Mouse (Mus musculus): ENCODE measurements around the gene Mosmo. TPM values are rescaled to one million over a fixed set of nuclear protein-coding genes. Genes with fewer than 3 reads are reported as not detected.

The Mosmo gene
- 14.7 and 17.8 TPM in 2 replicates for polyA plus RNA-seq (2014; fragmentation: Nextera tagmentation; extraction: Ambion mirVana)

DNA sequence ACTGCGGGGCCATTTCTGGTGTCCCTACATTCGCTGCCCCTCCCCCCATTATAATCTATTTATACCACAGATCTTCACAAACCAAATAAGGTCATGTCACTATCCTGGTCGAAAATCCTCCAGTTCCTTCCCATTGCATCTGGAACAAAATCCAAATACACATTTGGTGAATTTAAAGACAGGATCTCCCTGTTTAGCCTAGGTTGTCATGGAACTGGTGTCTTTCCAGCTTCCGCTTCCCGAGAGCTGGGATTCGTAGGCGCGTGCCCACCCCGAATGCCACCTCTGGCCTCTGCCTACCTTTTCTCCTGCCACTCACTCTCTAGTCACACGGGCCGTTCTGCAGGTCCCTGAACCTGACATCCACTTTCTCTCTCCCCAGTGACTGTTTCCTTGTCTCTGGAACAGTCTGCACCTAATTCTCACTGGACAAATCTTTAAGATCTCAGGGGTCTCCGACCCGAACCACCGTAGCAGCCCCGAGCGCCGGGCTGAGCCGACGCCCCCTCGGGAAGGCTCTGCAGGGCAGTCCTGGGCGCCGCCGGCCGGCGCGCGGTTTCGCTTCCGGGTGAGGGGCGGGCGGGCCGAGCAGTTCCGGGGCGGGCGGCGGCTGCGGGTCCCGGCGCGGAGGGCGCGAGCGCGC is at the start of gene Mosmo:
Gene Mosmo, plus strand, starts transcription at position 618 of the 643 bp plus-strand sequence.
- peak within 1 kb of the TSS; percentile 67 for H3K27ac ChIP-seq (replicated peaks; ENCODE audit: low read depth, low read length)
- H3K27me3 ChIP-seq (ENCODE audit: control insufficient read depth, insufficient read depth, low read length): no peaks in the 10 kb centered on the region
- under 1% methylated on average over 36 of the region's 44 CpGs for WGBS
- H3K4me3 ChIP-seq (ENCODE audit: low read depth, low read length): peak within 1 kb of the TSS; percentile 91
- no peaks in the 10 kb centered on the region; the same call in 1 of the 2 replicates for H3K4me1 ChIP-seq (ENCODE audit: control insufficient read depth, insufficient read depth, low read length)
- DNase-seq (ENCODE audit: low spot score): peak; percentile 84
- peak; percentile 95 for ATAC-seq (replicated peaks; ENCODE audit: insufficient number of reproducible peaks, low FRiP score, low TSS enrichment, low read depth)
- H3K9me3 ChIP-seq (replicated peaks; ENCODE audit: control insufficient read depth, low read length): no peaks in the 10 kb centered on the region
- peak within 1 kb of the TSS; percentile 56 for H3K4me2 ChIP-seq (ENCODE audit: low read depth, low read length)
- H3K9ac ChIP-seq (replicated peaks; ENCODE audit: low read length): peak within 1 kb of the TSS; percentile 94
- no peaks in the 10 kb centered on the region for H3K36me3 ChIP-seq (replicated peaks; ENCODE audit: control insufficient read depth, insufficient read depth, low read depth, low read length)

DNA sequence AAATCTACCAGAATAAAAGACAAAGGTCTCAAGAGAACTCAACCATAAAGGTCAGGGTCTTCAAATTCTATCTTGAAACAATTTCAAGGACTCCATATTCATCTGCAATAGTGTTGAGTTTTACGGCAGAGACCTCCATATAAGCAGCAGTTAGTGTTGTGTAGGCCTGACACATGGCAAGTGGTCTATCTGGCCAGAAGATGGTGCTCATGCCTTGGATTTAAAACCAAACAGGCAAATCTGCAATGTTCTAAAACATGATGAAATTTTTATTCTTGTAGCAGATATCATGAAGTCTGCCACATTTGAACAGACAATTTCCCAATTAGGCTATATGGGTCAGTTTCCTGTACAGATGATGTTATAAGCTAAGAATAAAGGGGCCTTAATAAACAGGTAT is 44.9 kb upstream of the Mosmo start:
- H3K4me3 ChIP-seq (ENCODE audit: low read depth, low read length): no peak overlapping the region
- H3K9me3 ChIP-seq (replicated peaks; ENCODE audit: control insufficient read depth, low read length): no peaks in the 10 kb centered on the region
- no peak overlapping the region for H3K9ac ChIP-seq (replicated peaks; ENCODE audit: low read length)
- H3K4me1 ChIP-seq (ENCODE audit: control insufficient read depth, insufficient read depth, low read length): no peaks in the 10 kb centered on the region
- H3K4me2 ChIP-seq (ENCODE audit: low read depth, low read length): no peak overlapping the region
- WGBS: 73% methylated on average over 1 of the region's 1 CpGs
- no peaks in the 10 kb centered on the region for H3K36me3 ChIP-seq (replicated peaks; ENCODE audit: control insufficient read depth, insufficient read depth, low read depth, low read length)
- H3K27me3 ChIP-seq (ENCODE audit: control insufficient read depth, insufficient read depth, low read length): no peaks in the 10 kb centered on the region
- H3K27ac ChIP-seq (replicated peaks; ENCODE audit: low read depth, low read length): no peak overlapping the region
- DNase-seq (ENCODE audit: low spot score): peak; percentile 4
- no peak for ATAC-seq (replicated peaks; ENCODE audit: insufficient number of reproducible peaks, low FRiP score, low TSS enrichment, low read depth)

DNA sequence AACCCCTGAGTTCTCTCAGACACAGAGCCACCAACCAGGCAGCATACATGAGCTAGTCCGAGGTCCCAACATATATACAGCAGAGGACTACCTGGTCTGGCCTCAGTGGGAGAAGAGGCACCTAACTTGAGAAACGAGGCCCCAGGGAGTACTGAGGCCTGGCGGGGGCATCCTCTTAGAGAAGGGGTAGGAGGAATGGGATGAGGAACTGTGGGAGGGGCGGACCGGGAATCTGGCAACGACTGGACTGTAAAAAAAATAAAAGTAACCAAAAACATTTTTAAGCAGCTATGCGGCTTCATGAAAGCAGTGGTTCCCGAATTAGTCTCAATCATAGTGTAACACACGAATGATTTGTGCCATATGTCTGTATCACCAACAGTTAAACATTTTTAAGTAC is 43.1 kb upstream of the Mosmo start:
- H3K9me3 ChIP-seq (replicated peaks; ENCODE audit: control insufficient read depth, low read length): no peaks in the 10 kb centered on the region
- H3K9ac ChIP-seq (replicated peaks; ENCODE audit: low read length): peak overlapping the region; percentile 96
- 6% methylated on average over 9 of the region's 9 CpGs for WGBS
- H3K27ac ChIP-seq (replicated peaks; ENCODE audit: low read depth, low read length): peak overlapping the region; percentile 90; the same call in 1 of the 2 replicates
- H3K27me3 ChIP-seq (ENCODE audit: control insufficient read depth, insufficient read depth, low read length): no peaks in the 10 kb centered on the region
- peak overlapping the region; percentile 94 for H3K4me3 ChIP-seq (ENCODE audit: low read depth, low read length)
- ATAC-seq (replicated peaks; ENCODE audit: insufficient number of reproducible peaks, low FRiP score, low TSS enrichment, low read depth) (0 out of 2 replicates have a peak, but pooled peaks have one; percentile 0), DNase-seq (ENCODE audit: low spot score) (peak; percentile 15)
- no peaks in the 10 kb centered on the region for H3K4me1 ChIP-seq (ENCODE audit: control insufficient read depth, insufficient read depth, low read length)
- 0 out of 2 replicates have a peak, but pooled peaks cover 3% of the 10 kb centered on the region for H3K36me3 ChIP-seq (replicated peaks; ENCODE audit: control insufficient read depth, insufficient read depth, low read depth, low read length)
- peak overlapping the region; percentile 48 for H3K4me2 ChIP-seq (ENCODE audit: low read depth, low read length)

DNA sequence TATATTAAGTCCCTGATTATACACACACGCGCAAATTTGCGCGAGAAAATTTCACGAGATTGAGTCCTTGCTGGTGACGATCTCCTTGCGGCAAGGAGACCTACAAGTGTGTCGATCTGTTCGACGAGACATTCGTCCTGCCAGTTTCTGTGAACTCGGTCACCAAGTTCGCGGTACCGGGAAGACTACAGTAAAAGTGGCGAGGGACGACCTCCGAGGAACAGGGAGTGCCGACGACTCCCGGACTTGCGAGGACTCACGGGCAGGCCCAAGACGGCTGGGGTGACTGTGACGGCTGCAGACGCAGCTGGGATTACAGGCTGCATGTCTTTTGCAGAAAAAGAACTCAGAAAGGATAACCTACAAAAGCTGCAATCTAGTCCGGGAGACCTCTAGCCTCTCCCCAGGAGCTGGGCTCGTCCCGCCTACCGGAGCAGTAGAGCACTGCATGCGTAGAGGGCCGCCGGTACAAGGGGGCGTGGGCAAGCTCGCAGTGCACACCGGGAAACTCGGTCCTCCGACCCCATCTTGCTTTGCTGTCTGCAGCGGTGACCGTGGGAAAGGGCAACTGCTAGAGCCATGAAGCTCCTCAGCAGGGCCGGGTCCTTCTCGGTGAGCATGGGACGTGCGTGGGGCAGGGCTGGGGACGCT is 42.6 kb upstream of the Mosmo start, which contains the start of gene Uqcrc2:
Gene Uqcrc2, plus strand, starts transcription at position 466 of the 651 bp plus-strand sequence.
- H3K27ac ChIP-seq (replicated peaks; ENCODE audit: low read depth, low read length): peak within 1 kb of the TSS; percentile 90
- H3K4me2 ChIP-seq (ENCODE audit: low read depth, low read length): peak within 1 kb of the TSS; percentile 57
- peak; percentile 93 for DNase-seq (ENCODE audit: low spot score)
- WGBS: 0% methylated on average over 45 of the region's 45 CpGs
- no peaks in the 10 kb centered on the region for H3K4me1 ChIP-seq (ENCODE audit: control insufficient read depth, insufficient read depth, low read length)
- peak; percentile 99 for ATAC-seq (replicated peaks; ENCODE audit: insufficient number of reproducible peaks, low FRiP score, low TSS enrichment, low read depth)
- H3K9ac ChIP-seq (replicated peaks; ENCODE audit: low read length): peak within 1 kb of the TSS; percentile 96
- H3K36me3 ChIP-seq (replicated peaks; ENCODE audit: control insufficient read depth, insufficient read depth, low read depth, low read length): 0 out of 2 replicates have a peak, but pooled peaks cover 3% of the 10 kb centered on the region
- H3K27me3 ChIP-seq (ENCODE audit: control insufficient read depth, insufficient read depth, low read length): no peaks in the 10 kb centered on the region
- peak within 1 kb of the TSS; percentile 94 for H3K4me3 ChIP-seq (ENCODE audit: low read depth, low read length)
- no peaks in the 10 kb centered on the region for H3K9me3 ChIP-seq (replicated peaks; ENCODE audit: control insufficient read depth, low read length)

DNA sequence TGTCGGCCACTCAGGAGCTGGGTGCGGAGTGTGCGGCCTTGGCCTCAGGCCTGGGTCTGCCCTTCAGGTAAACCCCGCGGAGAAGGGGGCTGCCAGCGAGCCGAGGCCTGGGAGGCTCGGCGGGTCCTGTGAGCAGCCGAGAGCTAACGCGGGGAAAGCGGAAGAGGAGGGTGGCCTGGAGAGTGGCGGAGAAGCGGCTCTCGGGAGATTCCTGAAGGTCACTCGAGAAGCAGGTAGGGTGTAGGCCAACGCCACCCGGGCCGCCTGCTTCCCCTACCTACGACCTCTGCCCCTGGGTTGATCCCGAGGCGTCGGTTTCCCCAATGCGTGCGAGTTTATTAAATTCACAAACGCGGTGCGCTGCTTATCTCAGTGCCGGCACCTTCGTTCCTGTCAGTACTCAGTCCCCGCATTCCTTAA is 42.0 kb upstream of the Mosmo start:
- H3K36me3 ChIP-seq (replicated peaks; ENCODE audit: control insufficient read depth, insufficient read depth, low read depth, low read length): peaks cover 3% of the 10 kb centered on the region; the same call in 1 of the 2 replicates
- H3K27ac ChIP-seq (replicated peaks; ENCODE audit: low read depth, low read length): peak overlapping the region; percentile 90
- H3K9ac ChIP-seq (replicated peaks; ENCODE audit: low read length): peak overlapping the region; percentile 96
- WGBS: 0% methylated on average over 32 of the region's 32 CpGs
- ATAC-seq (replicated peaks; ENCODE audit: insufficient number of reproducible peaks, low FRiP score, low TSS enrichment, low read depth) (no peak; the same call in 1 of the 2 replicates), DNase-seq (ENCODE audit: low spot score) (no peak)
- H3K4me3 ChIP-seq (ENCODE audit: low read depth, low read length): peak overlapping the region; percentile 94
- H3K27me3 ChIP-seq (ENCODE audit: control insufficient read depth, insufficient read depth, low read length): no peaks in the 10 kb centered on the region
- H3K4me2 ChIP-seq (ENCODE audit: low read depth, low read length): peak overlapping the region; percentile 57
- H3K4me1 ChIP-seq (ENCODE audit: control insufficient read depth, insufficient read depth, low read length): no peaks in the 10 kb centered on the region
- no peaks in the 10 kb centered on the region for H3K9me3 ChIP-seq (replicated peaks; ENCODE audit: control insufficient read depth, low read length)

DNA sequence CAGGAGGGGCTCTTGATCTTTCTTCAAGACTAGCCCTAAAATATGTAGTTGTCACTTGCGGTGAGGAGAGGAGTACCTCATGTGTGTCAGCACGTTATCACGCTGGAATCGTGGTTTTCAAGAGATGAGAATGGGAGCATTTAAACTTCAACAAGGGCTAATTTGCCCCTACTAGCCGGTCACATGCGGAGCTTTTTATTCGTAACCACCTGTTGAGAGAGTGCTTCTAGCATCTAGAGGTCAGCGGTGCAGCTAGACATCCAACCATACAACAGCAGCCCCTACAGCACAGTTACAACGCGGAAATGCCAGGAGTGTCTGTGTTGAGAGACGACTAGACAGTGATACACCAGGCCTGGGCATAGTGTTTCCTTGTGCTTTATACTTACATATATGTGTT is 41.6 kb upstream of the Mosmo start:
- Histone ChIP-seq H3K9ac (replicated peaks; ENCODE audit: low read length) (peak overlapping the region; percentile 96), H3K4me3 (ENCODE audit: low read depth, low read length) (peak overlapping the region; percentile 94), H3K27ac (replicated peaks; ENCODE audit: low read depth, low read length) (no peak overlapping the region), H3K4me2 (ENCODE audit: low read depth, low read length) (peak overlapping the region; percentile 57), H3K27me3 (ENCODE audit: control insufficient read depth, insufficient read depth, low read length) (no peaks in the 10 kb centered on the region), H3K36me3 (replicated peaks; ENCODE audit: control insufficient read depth, insufficient read depth, low read depth, low read length) (peaks cover 3% of the 10 kb centered on the region; the same call in 1 of the 2 replicates), H3K4me1 (ENCODE audit: control insufficient read depth, insufficient read depth, low read length) (no peaks in the 10 kb centered on the region), H3K9me3 (replicated peaks; ENCODE audit: control insufficient read depth, low read length) (no peaks in the 10 kb centered on the region)
- ATAC-seq (replicated peaks; ENCODE audit: insufficient number of reproducible peaks, low FRiP score, low TSS enrichment, low read depth) (no peak), DNase-seq (ENCODE audit: low spot score) (peak; percentile 15)
- 2% methylated on average over 11 of the region's 11 CpGs for WGBS

DNA sequence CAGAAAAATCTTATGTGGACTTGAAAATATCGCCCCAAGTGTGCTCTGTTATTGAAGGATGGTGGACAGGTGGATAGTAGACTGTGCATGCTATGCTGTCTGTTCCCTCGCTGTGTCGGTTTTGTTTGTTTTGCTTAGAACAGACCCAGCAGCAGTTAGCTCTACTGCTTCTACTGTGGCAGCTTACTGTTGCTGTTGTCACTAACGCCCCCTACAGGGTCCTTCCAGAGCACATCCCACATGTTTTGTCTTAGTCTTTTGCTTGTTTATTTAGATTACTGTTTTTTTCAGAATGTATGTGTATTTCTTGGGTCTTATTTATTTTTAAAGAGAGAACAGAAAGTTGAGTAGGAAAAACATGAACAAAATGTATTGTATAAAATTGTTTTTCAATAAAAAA is 34.2 kb upstream of the Mosmo start:
- Histone ChIP-seq H3K4me3 (ENCODE audit: low read depth, low read length) (no peak overlapping the region), H3K4me2 (ENCODE audit: low read depth, low read length) (no peak overlapping the region), H3K36me3 (replicated peaks; ENCODE audit: control insufficient read depth, insufficient read depth, low read depth, low read length) (peaks cover 5% of the 10 kb centered on the region), H3K27me3 (ENCODE audit: control insufficient read depth, insufficient read depth, low read length) (no peaks in the 10 kb centered on the region), H3K9ac (replicated peaks; ENCODE audit: low read length) (no peak overlapping the region), H3K4me1 (ENCODE audit: control insufficient read depth, insufficient read depth, low read length) (no peaks in the 10 kb centered on the region), H3K27ac (replicated peaks; ENCODE audit: low read depth, low read length) (no peak overlapping the region), H3K9me3 (replicated peaks; ENCODE audit: control insufficient read depth, low read length) (no peaks in the 10 kb centered on the region)
- ATAC-seq (replicated peaks; ENCODE audit: insufficient number of reproducible peaks, low FRiP score, low TSS enrichment, low read depth) (no peak), DNase-seq (ENCODE audit: low spot score) (no peak)
- 65% methylated on average over 4 of the region's 4 CpGs for WGBS

DNA sequence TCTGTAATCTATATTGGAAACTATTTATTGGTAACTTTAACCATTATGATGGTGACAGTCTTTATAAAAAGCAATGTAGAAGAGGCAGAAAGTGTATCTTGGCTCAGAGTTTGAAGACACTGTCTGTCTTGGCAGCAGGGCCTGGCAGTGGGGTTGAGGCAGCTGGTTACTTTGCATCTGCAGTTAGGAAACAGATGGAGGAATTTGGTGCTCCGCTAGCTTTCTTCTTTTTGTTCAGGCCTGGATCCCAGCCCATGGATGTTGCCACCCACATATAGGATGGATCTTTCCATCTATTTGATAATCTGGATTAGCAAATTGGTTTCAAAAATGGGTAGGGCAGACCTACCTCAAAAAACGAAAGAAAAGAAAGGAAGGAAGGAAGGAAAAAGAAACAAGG is 29.6 kb upstream of the Mosmo start:
- no peaks in the 10 kb centered on the region for H3K4me1 ChIP-seq (ENCODE audit: control insufficient read depth, insufficient read depth, low read length)
- H3K4me2 ChIP-seq (ENCODE audit: low read depth, low read length): no peak overlapping the region
- H3K9me3 ChIP-seq (replicated peaks; ENCODE audit: control insufficient read depth, low read length): no peaks in the 10 kb centered on the region
- no peak overlapping the region for H3K4me3 ChIP-seq (ENCODE audit: low read depth, low read length)
- H3K27ac ChIP-seq (replicated peaks; ENCODE audit: low read depth, low read length): no peak overlapping the region
- ATAC-seq (replicated peaks; ENCODE audit: insufficient number of reproducible peaks, low FRiP score, low TSS enrichment, low read depth): no peak
- no peak overlapping the region for H3K9ac ChIP-seq (replicated peaks; ENCODE audit: low read length)
- WGBS: 98% methylated on average over 2 of the region's 2 CpGs
- H3K36me3 ChIP-seq (replicated peaks; ENCODE audit: control insufficient read depth, insufficient read depth, low read depth, low read length): peaks cover 8% of the 10 kb centered on the region
- DNase-seq (ENCODE audit: low spot score): no peak
- H3K27me3 ChIP-seq (ENCODE audit: control insufficient read depth, insufficient read depth, low read length): no peaks in the 10 kb centered on the region

Data from embryonic facial prominence, embryonic 11.5 days (tissue).